Mouse (Mus musculus) heart, embryonic 12.5 days (tissue): ENCODE measurements around the gene Tmem131. TPM values are rescaled to one million over a fixed set of nuclear protein-coding genes. Genes with fewer than 3 reads are reported as not detected.
"Not testable (repeated sequence)": the region's sequence is repeated elsewhere in the genome, so short reads cannot be mapped to it uniquely, and the experiment has no call there.

Source experiments
- ATAC-seq: fragments of 200-750 bp; cut with Nextera tagmentation; 2 replicates; pipeline ENCODE4 v1.8.0; 2017; ENCODE audit warnings: moderate TSS enrichment, moderate library complexity; ENCODE audit not compliant: insufficient number of reproducible peaks, low FRiP score
- H3K27ac ChIP-seq: fragments of 300-500 bp; sonication (generic); 2 replicates; pipeline ENCODE4 v1.5.1; 2016; ENCODE audit warnings: mild to moderate bottlenecking, moderate library complexity; ENCODE audit not compliant: poor library complexity, severe bottlenecking
- H3K27me3 ChIP-seq: fragments of 300-500 bp; sonication (generic); replicated peaks from 2 replicates; pipeline ENCODE4 v1.6.1; 2016; ENCODE audit warnings: mild to moderate bottlenecking, moderate library complexity
- H3K36me3 ChIP-seq: fragments of 300-500 bp; sonication (generic); 2 replicates; pipeline ENCODE4 v1.6.1; 2016; ENCODE audit warnings: mild to moderate bottlenecking, moderate library complexity
- H3K4me1 ChIP-seq: fragments of 300-500 bp; sonication (generic); replicated peaks from 2 replicates; pipeline ENCODE4 v1.6.1; 2016; ENCODE audit warnings: mild to moderate bottlenecking
- H3K4me2 ChIP-seq: fragments of 300-500 bp; sonication (generic); 2 replicates; pipeline ENCODE4 v1.6.1; 2016; ENCODE audit warnings: mild to moderate bottlenecking, moderate library complexity
- H3K4me3 ChIP-seq: fragments of 300-500 bp; sonication (generic); 2 replicates; pipeline ENCODE4 v1.5.1; 2016; ENCODE audit warnings: mild to moderate bottlenecking
- H3K9ac ChIP-seq: fragments of 300-500 bp; sonication (generic); 2 replicates; pipeline ENCODE4 v1.6.1; 2016; ENCODE audit warnings: mild to moderate bottlenecking, moderate library complexity
- H3K9me3 ChIP-seq: fragments of 300-500 bp; sonication (generic); replicated peaks from 2 replicates; pipeline ENCODE4 v1.6.1; 2016; ENCODE audit warnings: mild to moderate bottlenecking, moderate library complexity
- WGBS: fragments of 180-500 bp; shearing (Covaris S2); methylation state at CpG from one replicate; pipeline ENCODE4 v1.1.7; 2016; 5-methylcytosine and 5-hydroxymethylcytosine counted together
- polyA plus RNA-seq: library from polyadenylated mRNA; unstranded; fragments of >200 nt; fragmentation: Nextera tagmentation; extraction: Ambion mirVana; gene quantifications from 2 replicates; pipeline ENCODE4 v1.2.1, GENCODE M21; 2016

Gene Tmem131
- polyA plus RNA-seq, 1 experiment from 2014 or later: 12.4 TPM

GRCm38 (mm10) chr1:36914455-36915199, 28.8 kb downstream of the Tmem131 start:
- no peak overlapping the region for H3K4me3 ChIP-seq
- 0 out of 2 replicates have a peak, but pooled peaks have one; percentile 43 for ATAC-seq
- 34% methylated on average over 7 of the region's 7 CpGs for WGBS
- H3K9ac ChIP-seq: no peak overlapping the region
- H3K36me3 ChIP-seq: no peaks in the 10 kb centered on the region
- no peaks in the 10 kb centered on the region for H3K27me3 ChIP-seq
- H3K27ac ChIP-seq: no peak overlapping the region
- peaks cover 35% of the 10 kb centered on the region for H3K4me1 ChIP-seq
- no peaks in the 10 kb centered on the region for H3K9me3 ChIP-seq
- H3K4me2 ChIP-seq: no peak overlapping the region

GRCm38 (mm10) chr1:36913806-36914205, 29.7 kb downstream of the Tmem131 start:
- H3K4me3 ChIP-seq: no peak overlapping the region
- no peaks in the 10 kb centered on the region for H3K27me3 ChIP-seq
- no peaks in the 10 kb centered on the region for H3K36me3 ChIP-seq
- H3K4me1 ChIP-seq: peaks cover 27% of the 10 kb centered on the region
- no peaks in the 10 kb centered on the region for H3K9me3 ChIP-seq
- 88% methylated on average over 7 of the region's 7 CpGs for WGBS
- H3K4me2 ChIP-seq: no peak overlapping the region
- ATAC-seq: no peak
- no peak overlapping the region for H3K27ac ChIP-seq
- H3K9ac ChIP-seq: no peak overlapping the region

- H3K4me1 ChIP-seq: peaks cover 16% of the 10 kb centered on the region
- 89% methylated on average over 1 of the region's 1 CpGs for WGBS
- H3K36me3 ChIP-seq: no peaks in the 10 kb centered on the region
- no peak overlapping the region for H3K9ac ChIP-seq
- H3K9me3 ChIP-seq: no peaks in the 10 kb centered on the region
- ATAC-seq: no peak
- no peak overlapping the region for H3K4me3 ChIP-seq
- H3K4me2 ChIP-seq: no peak overlapping the region
- H3K27me3 ChIP-seq: no peaks in the 10 kb centered on the region
- H3K27ac ChIP-seq: no peak overlapping the region
Measured at GRCm38 (mm10) chr1:36912239-36912638, 31.2 kb downstream of the Tmem131 start.

GRCm38 (mm10) chr1:36911603-36912002, 31.9 kb downstream of the Tmem131 start:
- Histone ChIP-seq H3K9me3 (no peaks in the 10 kb centered on the region), H3K4me2 (no peak overlapping the region), H3K36me3 (no peaks in the 10 kb centered on the region), H3K27me3 (no peaks in the 10 kb centered on the region), H3K4me1 (0 out of 2 replicates have a peak, but pooled peaks cover 15% of the 10 kb centered on the region), H3K9ac (no peak overlapping the region), H3K4me3 (no peak overlapping the region), H3K27ac (no peak overlapping the region)
- ATAC-seq: no peak
- 88% methylated on average over 3 of the region's 3 CpGs for WGBS

- H3K4me2 ChIP-seq: no peak overlapping the region
- ATAC-seq: no peak
- H3K27ac ChIP-seq: no peak overlapping the region
- H3K9me3 ChIP-seq: no peaks in the 10 kb centered on the region
- H3K4me3 ChIP-seq: no peak overlapping the region
- 84% methylated on average over 5 of the region's 5 CpGs for WGBS
- H3K36me3 ChIP-seq: no peaks in the 10 kb centered on the region
- no peak overlapping the region for H3K9ac ChIP-seq
- H3K27me3 ChIP-seq: no peaks in the 10 kb centered on the region
- peaks cover 16% of the 10 kb centered on the region; the same call in 1 of the 2 replicates for H3K4me1 ChIP-seq
Measured at GRCm38 (mm10) chr1:36910397-36910796, 33.1 kb downstream of the Tmem131 start.

GRCm38 (mm10) chr1:36909965-36910364, 33.5 kb downstream of the Tmem131 start:
- WGBS: 84% methylated on average over 7 of the region's 7 CpGs
- H3K4me2 ChIP-seq: not testable (repeated sequence)

GRCm38 (mm10) chr1:36905216-36905615, 38.2 kb downstream of the Tmem131 start:
- ATAC-seq: no peak
- no peak overlapping the region for H3K4me2 ChIP-seq
- no peak overlapping the region for H3K27ac ChIP-seq
- WGBS: 81% methylated on average over 3 of the region's 3 CpGs
- no peaks in the 10 kb centered on the region for H3K9me3 ChIP-seq
- no peaks in the 10 kb centered on the region for H3K27me3 ChIP-seq
- H3K4me1 ChIP-seq: peaks cover 19% of the 10 kb centered on the region
- no peak overlapping the region for H3K9ac ChIP-seq
- H3K36me3 ChIP-seq: no peaks in the 10 kb centered on the region
- H3K4me3 ChIP-seq: no peak overlapping the region

More at GRCm38 (mm10) chr1:36909965-36910364, 33.5 kb downstream of the Tmem131 start:
- H3K9me3 ChIP-seq, ATAC-seq, H3K36me3 ChIP-seq, H3K27me3 ChIP-seq, H3K4me3 ChIP-seq, H3K27ac ChIP-seq, H3K9ac ChIP-seq: not testable (repeated sequence)
- peaks cover 20% of the 10 kb centered on the region; the same call in 1 of the 2 replicates for H3K4me1 ChIP-seq

- Histone ChIP-seq H3K4me1 (peaks cover 19% of the 10 kb centered on the region), H3K4me3 (no peak overlapping the region), H3K9me3 (no peaks in the 10 kb centered on the region), H3K4me2 (no peak overlapping the region), H3K27ac (no peak overlapping the region), H3K9ac (no peak overlapping the region), H3K27me3 (no peaks in the 10 kb centered on the region), H3K36me3 (no peaks in the 10 kb centered on the region)
- ATAC-seq: no peak
- 72% methylated on average over 6 of the region's 6 CpGs for WGBS
Measured at GRCm38 (mm10) chr1:36904489-36904888, 39.0 kb downstream of the Tmem131 start.

GRCm38 (mm10) chr1:36904084-36904451, 39.4 kb downstream of the Tmem131 start:
- Histone ChIP-seq H3K9ac (no peak overlapping the region), H3K9me3 (no peaks in the 10 kb centered on the region), H3K27ac (no peak overlapping the region), H3K4me1 (peaks cover 19% of the 10 kb centered on the region), H3K4me3 (no peak overlapping the region), H3K27me3 (no peaks in the 10 kb centered on the region), H3K36me3 (no peaks in the 10 kb centered on the region), H3K4me2 (no peak overlapping the region)
- WGBS: 53% methylated on average over 3 of the region's 3 CpGs
- no peak; the same call in 1 of the 2 replicates for ATAC-seq

- H3K9ac ChIP-seq: no peak overlapping the region
- no peaks in the 10 kb centered on the region for H3K9me3 ChIP-seq
- no peak overlapping the region for H3K4me3 ChIP-seq
- H3K4me2 ChIP-seq: no peak overlapping the region
- no peak for ATAC-seq
- 90% methylated on average over 15 of the region's 15 CpGs for WGBS
- no peaks in the 10 kb centered on the region for H3K27me3 ChIP-seq
- H3K4me1 ChIP-seq: peaks cover 19% of the 10 kb centered on the region
- no peak overlapping the region for H3K27ac ChIP-seq
- H3K36me3 ChIP-seq: no peaks in the 10 kb centered on the region
Measured at GRCm38 (mm10) chr1:36903376-36904083, 39.9 kb downstream of the Tmem131 start.

GRCm38 (mm10) chr1:36902533-36903315, 40.7 kb downstream of the Tmem131 start:
- Histone ChIP-seq H3K4me2 (no peak overlapping the region), H3K9ac (no peak overlapping the region)

More at GRCm38 (mm10) chr1:36902533-36903315, 40.7 kb downstream of the Tmem131 start:
- no peak for ATAC-seq
- WGBS: 84% methylated on average over 11 of the region's 11 CpGs
- Histone ChIP-seq H3K27me3 (no peaks in the 10 kb centered on the region), H3K36me3 (no peaks in the 10 kb centered on the region), H3K9me3 (no peaks in the 10 kb centered on the region), H3K4me1 (peaks cover 16% of the 10 kb centered on the region), H3K27ac (no peak overlapping the region), H3K4me3 (no peak overlapping the region)
